Mouse (Mus musculus): ENCODE measurements around the gene Mlx.

The Mlx gene

DNA sequence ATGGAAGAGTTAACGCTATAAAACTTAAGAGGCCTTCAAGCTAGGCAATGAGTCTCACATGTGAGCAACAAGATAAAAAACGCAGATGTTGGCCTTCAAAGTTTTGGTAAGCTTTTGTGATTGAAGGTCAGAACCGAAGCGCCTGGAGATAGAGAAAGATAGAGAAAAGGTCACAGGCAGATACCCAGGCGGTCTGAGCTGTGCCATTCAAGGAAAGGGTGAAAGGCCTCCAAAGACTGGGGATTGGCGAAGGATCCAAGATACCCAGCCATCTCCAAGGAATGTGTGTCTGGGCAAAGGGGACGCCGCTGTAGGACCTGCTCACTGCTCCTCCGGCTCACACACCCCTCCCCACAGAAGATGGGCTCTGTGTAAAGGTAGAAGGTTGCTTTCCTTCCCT lies 22.1 kb upstream of the Mlx start:
- no peak for DNase-seq (ENCODE audit: low spot score in 2 of 2)

DNA sequence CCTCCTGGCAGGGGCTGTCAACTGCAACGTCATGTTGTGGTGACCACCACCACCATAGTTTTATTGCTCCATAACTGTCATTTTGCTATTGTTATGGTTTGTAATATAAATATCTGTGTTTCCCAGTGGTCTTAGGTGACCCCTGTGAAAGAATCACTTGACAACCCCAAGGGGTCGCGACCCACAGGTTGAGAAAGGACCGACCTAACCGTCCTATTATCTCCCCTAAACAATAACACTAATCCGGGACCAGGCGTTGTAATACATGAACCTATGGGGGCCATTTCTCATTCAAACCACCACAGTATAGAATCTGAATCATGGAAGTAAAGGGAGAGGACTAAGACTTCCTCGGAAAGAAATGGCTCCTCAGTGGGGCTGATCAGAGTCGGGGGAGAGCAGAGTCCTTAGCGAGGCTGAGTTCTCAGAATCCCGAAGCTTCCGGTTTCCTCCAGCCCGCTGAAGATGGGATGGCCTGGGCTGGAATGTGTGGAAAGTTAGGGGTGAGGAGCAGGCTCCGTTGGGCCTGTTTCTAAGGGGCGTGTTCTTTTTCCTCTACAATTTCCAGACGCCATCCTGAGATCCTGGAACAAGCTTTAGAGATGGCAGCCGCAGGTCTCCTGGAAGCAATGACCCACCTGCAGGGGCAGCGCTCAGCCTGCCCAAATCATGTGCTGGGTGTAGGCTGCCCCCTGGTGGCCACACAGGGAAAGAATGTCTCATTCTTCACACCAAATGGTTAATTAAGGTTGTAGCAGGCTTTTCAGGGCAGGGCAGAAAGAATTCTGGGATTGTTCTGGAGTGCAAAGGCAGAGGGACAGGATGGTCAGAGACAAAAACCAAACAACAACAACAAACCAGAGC lies 20.3 kb upstream of the Mlx start:
- peak; percentile 69 to 82 for DNase-seq (ENCODE audit: low spot score in 2 of 2)

DNA sequence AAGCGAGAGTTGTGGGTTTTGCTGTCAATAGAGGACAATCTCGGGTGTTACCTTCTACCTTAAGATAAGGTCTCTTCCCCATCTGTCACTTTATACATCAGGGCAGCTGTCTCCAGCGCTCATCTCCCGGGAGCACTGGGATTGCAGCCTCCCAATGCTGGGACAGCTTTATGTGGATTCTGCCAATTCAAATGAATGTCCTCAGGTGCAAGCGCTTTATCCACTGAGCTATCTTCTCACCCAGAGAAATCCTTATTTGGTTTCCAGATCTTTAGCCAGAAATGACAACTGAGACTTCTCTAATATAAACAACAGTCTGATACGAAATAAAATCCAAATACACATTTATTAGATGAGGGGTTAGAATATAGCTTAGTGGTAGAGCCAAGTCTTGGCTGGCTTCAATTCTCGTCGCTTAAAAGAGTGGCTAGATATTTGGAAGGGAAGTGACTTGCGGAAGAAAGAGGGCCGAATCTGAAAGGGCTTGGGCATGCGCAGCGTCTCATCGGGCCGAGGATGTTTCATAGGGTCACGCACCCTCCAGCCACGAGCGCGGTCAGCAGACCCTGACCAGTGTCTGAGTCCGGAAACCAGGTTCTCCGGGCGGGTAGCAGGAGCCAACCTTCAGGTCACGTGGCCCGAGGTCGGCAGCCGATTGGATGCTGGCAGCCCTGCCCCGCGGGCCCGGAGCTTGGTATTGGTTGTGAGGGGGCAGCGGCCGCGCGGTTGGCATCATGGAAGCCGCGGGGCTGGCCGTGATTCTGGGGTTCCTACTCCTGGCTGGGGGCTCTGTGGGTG lies 17.5 kb upstream of the Mlx start, which contains the start of gene Naglu:
TSS of gene Naglu (plus strand) at position 622 of the 798 bp plus-strand sequence.
- peak; percentile 95 to 96 for DNase-seq (ENCODE audit: low spot score in 2 of 2)

DNA sequence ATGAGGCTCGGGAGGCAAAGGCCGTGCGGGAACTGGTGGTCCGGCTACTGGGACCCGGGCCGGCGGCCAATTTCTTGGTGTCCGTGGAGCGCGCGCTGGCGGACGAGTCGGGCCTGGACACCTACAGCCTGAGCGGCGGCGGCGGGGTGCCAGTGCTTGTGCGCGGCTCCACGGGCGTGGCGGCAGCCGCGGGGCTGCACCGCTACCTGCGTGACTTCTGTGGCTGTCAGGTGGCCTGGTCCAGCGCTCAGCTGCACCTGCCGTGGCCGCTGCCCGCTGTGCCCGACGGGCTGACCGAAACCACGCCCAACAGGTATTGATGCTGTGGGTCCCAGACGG lies 16.9 kb upstream of the Mlx start:
- DNase-seq (ENCODE audit: low spot score in 2 of 2) = no peak

DNA sequence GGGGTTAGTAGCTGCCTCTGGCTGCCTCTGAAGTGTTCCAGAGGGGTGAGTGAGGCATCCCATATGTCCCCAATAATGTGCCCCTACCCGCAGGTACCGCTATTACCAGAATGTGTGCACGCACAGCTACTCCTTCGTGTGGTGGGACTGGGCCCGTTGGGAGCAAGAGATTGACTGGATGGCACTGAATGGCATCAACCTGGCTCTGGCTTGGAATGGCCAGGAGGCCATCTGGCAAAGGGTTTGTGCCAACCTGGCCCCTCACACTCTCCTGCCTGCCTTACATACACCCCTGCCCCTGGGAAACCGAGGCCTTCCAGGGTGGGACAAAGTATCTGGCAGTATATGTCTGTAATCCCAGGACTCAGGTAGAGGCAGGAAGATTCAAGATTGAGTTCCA lies 16.1 kb upstream of the Mlx start:
- DNase-seq (ENCODE audit: low spot score in 2 of 2) = no peak

DNA sequence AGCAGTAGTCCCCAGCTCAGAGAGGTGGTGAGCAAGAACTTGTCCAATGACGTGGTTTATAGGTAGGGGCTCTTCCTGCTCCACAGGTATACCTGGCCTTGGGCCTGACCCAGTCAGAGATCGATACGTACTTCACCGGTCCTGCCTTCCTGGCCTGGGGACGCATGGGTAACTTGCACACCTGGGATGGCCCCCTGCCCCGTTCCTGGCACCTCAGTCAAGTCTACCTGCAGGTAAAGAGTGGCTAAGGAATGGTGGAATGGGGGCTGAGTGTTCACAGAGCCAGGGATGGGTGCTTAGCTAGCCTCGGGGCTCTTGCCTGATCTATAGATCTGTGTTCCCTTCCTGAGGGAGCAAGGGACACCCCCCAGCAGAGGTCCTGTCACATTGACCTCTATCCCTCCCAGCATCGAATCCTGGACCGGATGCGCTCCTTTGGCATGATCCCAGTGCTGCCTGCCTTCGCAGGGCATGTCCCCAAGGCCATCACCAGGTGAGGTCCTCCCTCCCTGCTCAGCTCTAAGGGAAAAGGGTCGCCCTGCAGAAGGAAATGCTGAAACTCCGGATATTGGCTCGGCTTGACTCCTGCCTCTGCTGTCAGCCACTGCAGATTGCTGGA lies 15.2 kb upstream of the Mlx start:
- no peak for DNase-seq (ENCODE audit: low spot score in 2 of 2)

DNA sequence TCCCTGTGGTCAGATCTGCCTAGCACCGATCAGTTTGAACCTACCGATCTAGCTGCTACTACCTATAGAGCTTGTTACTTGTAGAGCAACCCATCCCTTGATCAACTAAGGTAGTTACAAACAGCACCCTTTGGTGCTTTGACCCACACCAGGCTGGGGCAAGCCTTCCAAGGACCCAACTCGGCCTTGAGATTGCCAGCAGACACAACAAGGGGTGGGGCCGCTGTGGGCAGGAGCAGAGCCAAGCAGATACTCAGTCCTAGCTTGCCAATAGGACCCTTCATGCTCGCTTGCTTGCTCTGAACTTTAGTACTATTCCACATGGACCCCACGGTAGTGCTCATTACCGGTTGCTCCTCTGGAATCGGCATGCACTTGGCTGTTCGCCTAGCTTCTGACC lies 9.0 kb upstream of the Mlx start, which contains the start of gene Hsd17b1:
TSS of gene Hsd17b1 (plus strand) at position 291 of the 400 bp plus-strand sequence.
- no peak for DNase-seq (ENCODE audit: low spot score in 2 of 2)

DNA sequence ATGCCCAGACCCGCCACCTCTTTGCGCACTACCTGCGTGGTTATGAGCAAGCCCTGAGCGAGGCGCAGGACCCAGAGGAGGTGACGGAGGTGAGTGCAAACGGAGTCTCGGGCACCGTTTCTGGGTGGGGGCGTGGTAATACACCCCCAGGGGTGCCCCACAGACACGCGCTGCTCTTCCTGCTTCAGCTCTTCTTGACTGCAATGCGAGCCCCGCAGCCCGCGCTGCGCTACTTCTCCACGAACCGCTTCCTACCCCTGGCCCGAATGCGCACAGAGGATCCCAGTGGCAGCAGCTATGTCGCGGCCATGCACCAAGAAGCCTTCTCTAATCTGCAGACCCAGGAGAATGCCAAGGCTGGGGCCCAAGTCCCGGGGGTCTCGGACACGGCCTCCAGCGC lies 7.3 kb upstream of the Mlx start:
- no peak for DNase-seq (ENCODE audit: low spot score in 2 of 2)

DNA sequence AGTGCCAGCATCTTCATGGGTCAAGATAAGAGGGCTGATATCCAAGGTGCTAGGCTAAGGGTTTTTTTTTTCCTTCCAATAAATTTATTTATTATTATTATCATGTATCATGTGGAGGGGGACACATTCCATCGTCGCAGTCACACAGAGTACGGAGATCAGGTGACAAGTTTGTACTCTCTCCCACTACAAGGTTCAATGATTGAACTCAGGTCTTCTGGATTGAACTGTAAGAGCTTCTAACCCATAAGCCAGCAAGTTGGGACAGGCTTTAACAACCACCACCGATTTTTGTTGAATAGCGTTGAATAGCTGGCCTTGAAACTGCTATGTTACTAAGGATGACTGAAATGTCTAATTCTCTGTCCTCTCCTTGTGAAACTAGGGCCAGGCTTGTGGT lies 6.7 kb upstream of the Mlx start:
- no peak for DNase-seq (ENCODE audit: low spot score in 2 of 2)

DNA sequence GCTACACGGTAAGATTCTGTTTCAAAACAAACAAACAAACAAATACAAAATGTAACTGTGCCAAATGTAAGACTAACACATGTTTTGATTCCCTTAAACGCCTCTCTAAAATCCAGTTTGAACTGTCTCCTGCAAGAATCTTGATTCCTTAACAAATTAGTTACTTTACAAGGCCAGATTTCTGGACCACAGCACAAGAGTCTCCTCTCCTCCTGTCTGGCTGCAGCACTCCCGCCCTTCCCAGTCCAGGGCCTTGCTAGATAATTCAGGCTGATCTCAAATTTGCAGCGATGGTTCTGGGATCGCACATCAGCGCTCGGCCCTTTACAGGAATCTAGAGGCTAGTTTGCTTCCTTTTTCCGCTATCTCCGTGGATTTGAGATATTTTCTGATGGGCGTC lies 5.4 kb upstream of the Mlx start:
- DNase-seq (ENCODE audit: low spot score in 2 of 2) = no peak

DNA sequence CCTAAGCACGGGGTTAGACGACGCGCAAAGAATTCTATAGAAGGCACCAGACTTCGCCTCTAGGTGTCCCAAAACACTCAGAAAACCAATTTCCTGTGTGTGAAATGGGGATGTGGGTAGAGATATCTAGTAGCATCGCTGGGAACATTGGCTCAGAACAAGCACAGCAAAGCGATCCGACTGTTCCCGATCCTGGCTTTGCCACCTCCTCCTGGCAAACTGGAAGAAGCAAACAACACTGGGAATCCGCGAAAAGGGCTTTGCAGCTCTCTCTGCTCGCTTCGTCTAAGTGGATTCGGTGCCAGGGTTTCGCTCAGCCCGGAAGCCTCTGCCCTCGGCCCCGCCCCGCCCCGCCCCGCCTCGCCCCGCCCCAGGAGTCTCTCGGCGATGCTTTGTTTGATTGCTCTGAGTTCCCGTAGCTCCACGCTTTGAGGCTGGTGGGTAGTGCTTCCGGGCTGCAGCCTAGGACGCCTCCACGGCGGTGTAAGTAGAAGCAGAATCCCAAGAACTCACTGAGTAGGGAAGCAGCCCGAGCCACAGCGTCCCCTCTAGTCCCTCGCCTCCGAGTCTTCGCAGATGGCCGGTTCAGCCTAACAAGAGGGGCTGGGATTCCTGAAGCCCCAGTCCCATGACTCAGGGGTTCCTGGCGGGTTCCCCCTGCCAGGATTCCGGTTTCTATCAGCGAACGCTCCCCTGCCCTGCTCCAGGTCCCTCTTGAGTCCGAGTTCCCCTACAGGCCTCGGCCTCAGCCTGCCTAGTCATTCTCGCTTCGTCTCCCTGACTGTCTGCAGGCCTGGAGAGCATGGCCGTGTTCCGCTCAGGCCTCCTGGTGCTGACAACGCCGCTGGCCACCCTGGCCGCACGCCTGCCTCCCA lies 4.6 kb upstream of the Mlx start, which contains the start of gene Coasy:
TSS of gene Coasy (plus strand) at position 358 of the 875 bp plus-strand sequence.
- DNase-seq (ENCODE audit: low spot score in 2 of 2) = peak; percentile 81 to 83

DNA sequence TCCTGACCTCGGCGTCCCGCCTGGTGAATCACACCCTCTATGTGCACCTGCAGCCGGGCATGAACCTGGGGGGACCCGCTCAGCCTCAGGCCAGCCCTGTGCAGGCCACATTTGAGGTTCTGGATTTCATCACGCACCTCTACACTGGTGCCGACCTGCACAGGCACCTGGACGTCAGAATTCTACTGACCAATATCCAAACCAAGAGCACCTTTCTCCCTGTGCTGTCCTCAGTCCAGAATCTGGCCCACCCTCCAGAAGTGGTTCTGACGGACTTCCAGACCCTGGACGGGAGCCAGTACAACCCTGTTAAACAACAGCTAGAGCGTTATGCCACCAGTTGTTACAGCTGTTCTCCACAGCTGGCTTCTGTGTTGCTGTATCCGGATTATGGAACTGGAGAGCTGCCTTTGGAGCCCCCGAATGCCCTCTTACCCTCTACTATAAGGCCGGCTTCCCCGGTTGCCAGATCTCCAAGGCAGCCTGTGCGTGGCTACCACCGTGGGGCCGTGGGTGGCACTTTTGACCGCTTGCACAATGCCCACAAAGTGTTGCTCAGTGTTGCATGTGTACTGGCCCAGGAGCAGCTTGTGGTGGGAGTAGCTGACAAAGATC lies 3.9 kb upstream of the Mlx start:
- no peak for DNase-seq (ENCODE audit: low spot score in 2 of 2)

DNA sequence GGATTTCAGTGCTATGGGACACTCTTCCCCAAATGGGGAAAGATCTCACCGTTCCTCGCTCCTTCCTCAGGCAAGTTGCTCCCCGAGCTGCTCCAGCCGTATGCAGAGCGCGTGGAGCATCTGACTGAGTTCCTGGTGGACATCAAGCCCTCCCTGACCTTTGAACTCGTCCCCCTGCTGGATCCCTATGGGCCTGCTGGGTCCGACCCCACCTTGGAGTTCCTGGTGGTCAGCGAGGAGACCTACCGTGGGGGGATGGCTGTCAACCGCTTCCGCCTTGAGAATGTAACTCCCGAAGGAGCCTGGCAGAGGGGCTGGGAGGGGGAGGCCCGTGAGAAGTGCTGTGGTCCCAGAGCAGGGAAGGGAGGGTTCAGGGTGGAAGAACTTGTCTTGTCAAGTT lies 2.8 kb upstream of the Mlx start:
- no peak for DNase-seq (ENCODE audit: low spot score in 2 of 2)

DNA sequence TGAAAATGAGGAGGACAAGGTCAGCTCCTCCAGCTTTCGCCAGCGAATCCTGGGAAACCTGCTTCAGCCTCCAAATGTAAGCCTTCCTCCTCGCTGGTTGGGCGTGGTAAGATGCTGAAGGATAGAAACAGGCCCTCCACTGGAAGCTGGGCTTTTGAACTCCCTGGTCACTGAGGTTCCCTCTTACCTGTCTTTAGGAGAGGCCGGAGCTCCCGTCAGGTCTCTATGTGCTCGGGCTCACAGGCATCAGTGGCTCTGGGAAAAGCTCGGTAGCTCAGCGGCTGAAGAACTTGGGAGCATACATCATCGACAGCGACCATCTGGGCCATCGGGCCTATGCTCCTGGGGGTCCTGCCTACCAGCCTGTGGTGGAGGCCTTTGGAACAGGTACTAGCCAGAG lies 2.3 kb upstream of the Mlx start:
- DNase-seq (ENCODE audit: low spot score in 2 of 2) = no peak

DNA sequence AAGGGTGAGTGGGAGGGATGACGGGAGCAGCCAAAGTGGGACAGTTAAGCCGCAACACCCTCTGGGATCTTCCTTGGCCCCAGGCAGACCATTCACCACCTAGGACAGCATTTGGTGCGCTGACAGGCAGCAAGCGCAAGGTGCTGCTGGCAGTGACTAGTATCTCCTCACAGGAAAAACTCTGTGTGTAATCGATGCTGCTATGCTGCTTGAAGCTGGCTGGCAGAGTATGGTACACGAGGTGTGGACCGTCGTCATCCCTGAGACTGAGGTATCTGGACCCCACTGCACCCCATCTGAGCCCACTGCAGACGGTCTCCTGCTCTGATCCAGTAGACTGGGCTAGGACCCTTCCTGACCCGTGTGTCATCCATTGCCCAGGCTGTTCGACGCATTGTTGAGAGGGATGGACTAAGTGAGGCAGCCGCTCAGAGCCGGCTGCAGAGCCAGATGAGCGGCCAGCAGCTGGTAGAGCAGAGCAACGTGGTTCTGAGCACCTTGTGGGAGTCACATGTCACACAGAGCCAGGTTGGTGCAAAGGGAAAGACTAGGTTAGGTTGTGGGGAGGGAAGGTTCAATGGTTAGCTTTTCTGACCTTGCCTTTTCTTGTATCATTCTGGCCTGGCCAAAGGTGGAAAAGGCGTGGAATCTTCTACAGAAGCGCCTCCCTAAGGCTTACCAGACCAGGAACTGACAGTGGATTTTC lies 1.3 kb upstream of the Mlx start:
- DNase-seq (ENCODE audit: low spot score in 2 of 2) = no peak

DNA sequence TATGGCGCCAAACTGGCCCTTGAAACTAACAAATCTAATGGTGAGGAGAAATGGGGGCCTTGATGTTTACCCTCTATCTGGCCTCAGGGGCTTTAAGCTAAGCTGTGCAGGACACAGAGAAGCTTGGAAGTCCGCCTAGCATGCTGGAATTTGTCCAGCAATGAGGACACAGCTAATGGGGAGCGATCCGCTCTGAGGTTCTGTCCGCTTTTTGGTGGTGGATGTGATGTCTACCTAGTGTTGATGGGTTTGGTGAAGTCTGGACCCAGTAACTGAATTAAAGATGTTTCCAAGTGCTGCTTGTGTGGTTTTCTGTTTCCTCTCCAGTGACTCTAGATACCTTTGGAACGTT lies 778 bp upstream of the Mlx start:
- no peak for DNase-seq (ENCODE audit: low spot score in 2 of 2)

DNA sequence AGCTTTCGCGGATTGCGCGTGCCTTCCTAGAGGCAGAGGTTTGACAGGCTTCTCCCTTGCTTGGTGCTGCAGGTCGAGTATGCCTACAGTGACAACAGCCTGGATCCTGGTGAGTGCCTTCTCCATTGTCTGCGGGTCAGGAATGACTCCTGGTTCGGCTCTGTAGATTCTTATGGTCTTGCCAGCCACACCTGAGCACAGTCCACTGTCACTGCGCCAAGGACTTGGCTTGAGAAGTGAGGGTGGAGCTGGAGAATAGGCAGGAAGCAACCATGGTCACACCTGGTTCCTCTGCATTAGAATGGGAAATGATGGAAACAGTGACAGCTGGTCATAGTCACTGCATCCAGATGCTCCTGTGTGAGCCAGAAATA lies 592 bp downstream of the Mlx start:
- no peak for DNase-seq (ENCODE audit: low spot score in 2 of 2)

DNA sequence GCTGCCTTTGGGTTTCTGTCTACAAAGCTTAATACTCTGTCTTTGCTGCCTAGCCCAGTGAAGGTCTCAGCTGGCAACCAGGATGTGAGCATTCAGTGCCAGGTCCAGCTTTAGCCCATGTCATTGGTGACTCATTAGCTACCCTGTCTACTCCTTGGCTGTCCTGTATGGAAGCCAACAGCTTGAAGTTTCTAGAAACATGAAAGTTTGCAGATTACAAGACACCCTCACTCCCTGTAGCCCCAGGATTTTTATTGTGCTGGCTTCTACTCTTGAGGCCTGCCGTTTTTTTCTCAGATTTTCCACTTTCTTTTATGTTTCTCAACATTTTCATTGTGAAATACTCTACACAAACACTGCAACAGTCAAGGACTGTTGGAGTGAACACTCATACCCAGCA lies 2.9 kb downstream of the Mlx start:
- no peak for DNase-seq (ENCODE audit: low spot score in 2 of 2)

DNA sequence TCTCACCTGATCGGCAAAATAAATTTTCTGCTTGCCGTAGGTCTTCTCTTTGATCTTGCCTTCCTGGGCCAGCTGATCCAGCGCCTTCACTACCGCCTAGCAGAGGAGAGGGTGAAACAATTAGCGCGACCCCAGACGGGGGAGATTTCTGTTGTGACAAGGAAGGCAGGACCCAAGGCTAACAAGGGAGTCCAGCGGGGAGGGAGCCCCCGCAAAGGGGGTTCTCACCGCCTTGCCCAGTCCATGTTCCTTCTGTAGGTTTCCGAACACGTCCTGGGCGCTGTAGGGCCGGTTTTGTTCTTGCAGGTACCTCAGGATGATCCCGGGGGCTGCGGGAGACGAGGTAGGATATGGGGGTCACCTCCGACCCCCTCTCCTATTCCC lies 7.8 kb downstream of the Mlx start:
- no peak for DNase-seq (ENCODE audit: low spot score in 2 of 2)

DNA sequence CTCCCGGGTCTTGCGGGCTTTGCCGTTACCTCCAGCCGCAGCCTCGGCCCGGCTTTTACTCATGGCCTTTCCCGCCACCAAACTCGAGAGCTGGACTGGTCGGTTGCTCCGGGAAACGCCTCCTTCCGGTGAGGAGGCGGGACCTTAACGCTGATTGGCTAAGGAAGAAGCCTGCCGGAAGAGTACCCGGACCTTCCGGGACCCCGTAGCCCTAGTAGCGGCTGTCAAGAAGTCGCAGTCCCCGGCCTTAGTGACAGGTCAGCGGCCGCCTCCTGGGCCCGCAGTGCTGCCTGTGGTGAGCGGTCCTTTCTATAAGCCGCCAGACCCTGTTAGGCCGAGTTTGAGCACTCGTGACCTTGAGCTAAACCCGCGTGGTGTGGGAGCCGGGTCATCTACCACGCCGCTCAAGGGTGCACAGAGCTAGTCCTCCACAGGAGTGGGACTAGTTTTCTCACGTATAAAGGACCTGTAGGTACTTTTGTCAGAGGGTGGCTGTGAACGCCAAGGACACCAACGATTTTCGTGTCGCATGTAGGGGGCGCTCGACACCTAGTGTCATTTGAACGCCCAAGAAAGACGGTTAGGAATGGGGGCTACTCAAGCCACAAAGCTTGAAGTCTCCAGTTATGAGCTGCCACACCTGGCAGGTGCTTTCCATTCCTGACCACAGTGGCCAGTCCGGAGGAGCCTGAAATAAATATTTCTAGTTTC lies 8.4 kb downstream of the Mlx start, which contains the start of gene Psmc3ip:
TSS of gene Psmc3ip (minus strand) at position 123 of the 711 bp plus-strand sequence.
- peak; percentile 93 to 95 for DNase-seq (ENCODE audit: low spot score in 2 of 2)
